Mouse (Mus musculus) skeletal muscle tissue, adult 2 months (tissue): ENCODE data around the gene Naa80.
A peak's percentile ranks its signal among the peaks of the same experiment; 100 is the strongest.
"Not testable (repeated sequence)": the region's sequence is repeated elsewhere in the genome, so short reads cannot be mapped to it uniquely, and the experiment has no call there.

Source experiments
- DNase-seq: peaks from one replicate; pipeline ENCODE4 v3.0.0-alpha.2; 2012; ENCODE audit warnings: low read depth, low spot score

Naa80 gene

GRCm38 (mm10) chr9:107571534-107572326 is 7.0 kb upstream of the Naa80 start:
- no peak for DNase-seq

- no peak for DNase-seq
Measured at GRCm38 (mm10) chr9:107572327-107572662, 6.4 kb upstream of the Naa80 start.

DNA sequence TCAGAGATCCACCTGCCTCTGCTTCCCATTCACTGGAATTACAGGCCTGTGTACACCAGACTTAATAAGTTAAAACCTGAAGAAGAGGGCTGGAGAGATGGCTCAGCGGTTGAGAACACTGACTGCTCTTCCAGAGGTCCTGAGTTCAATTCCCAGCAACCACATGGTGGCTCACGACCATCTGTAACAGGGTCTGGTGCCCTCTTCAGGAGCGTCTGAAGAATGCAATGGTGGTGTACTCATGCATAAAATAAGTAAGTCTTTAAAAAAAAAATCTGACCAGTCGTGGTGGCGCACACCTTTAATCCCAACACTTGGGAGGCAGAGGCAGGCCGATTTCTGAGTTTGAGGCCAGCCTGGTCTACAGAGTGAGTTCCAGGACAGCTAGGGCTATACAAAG is 4.9 kb upstream of the Naa80 start:
- DNase-seq = not testable (repeated sequence)

DNA sequence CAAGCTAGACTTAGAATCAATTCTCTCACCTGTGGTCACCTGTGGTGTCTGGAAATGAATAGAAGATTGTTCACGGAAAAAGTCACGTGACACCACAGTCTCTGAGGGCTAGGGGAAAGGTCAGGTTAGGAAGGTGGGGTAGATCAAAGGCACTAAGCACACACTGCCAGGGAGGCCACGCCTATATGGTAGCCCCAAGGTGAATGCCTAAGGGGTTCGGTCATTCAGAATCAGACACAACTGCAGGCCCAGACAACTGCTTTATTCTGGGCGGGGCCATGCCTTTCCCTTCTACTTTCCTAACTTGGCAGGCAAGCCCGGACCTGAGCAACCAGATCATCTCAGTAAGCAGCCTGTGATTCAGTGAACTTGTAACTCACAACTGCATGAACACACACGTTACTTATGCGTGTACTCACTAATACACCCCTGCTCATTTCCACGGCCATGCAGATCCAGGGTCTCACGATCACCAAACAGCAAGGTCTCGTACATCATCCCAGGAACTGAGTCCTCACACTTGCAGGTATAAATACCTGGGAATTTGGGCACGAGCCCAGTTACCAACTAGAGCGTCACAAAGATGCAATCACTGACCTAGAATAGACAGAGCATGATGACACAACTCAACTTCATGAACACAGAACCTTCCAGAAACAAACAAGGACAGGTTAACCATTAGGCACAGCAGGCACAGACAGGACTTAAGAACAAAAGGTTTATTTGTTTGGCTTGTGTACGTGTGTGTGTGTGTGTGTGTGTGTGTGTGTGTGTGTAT is 2.9 kb upstream of the Naa80 start:
- no peak for DNase-seq

- peak; percentile 79 for DNase-seq
Measured at GRCm38 (mm10) chr9:107576357-107577107, 2.2 kb upstream of the Naa80 start, which contains the start of gene Hyal1. Hyal1 (plus strand) TSS chr9:107576927.

- DNase-seq = no peak
Measured at GRCm38 (mm10) chr9:107577871-107578270, 816 bp upstream of the Naa80 start.

DNA sequence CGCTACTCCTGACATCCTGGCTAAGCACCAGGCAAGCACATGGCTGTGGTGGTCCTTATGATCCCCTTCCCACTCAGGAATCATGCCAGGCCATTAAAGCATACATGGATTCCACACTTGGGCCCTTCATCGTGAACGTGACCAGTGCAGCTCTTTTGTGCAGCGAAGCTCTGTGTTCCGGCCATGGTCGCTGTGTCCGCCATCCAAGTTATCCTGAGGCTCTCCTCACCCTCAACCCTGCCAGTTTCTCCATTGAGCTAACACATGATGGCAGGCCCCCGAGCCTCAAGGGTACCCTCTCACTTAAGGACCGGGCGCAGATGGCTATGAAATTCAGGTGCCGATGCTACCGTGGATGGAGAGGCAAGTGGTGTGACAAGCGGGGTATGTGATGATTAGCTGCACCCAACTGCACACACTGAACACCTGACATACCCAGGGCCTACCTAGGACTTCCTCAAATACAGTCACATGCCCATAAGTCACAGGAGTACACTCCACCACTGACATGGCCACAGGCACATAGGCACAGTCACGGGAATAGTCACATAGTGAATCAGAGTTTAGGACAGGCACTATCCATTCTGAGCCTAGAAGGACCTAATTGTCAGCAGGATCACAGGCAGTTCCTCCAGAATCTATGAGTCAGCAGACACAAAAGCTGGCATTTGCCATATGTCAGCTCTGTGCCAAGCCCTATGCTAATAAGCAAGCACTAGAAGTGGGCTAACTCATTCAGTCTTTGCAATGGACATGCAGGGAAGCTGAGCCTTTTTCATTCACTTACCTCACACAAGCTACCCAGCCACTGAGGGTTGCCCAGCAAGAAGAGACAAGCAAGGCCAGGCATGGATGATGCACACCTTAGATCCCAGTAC is 575 bp downstream of the Naa80 start:
- no peak for DNase-seq

DNA sequence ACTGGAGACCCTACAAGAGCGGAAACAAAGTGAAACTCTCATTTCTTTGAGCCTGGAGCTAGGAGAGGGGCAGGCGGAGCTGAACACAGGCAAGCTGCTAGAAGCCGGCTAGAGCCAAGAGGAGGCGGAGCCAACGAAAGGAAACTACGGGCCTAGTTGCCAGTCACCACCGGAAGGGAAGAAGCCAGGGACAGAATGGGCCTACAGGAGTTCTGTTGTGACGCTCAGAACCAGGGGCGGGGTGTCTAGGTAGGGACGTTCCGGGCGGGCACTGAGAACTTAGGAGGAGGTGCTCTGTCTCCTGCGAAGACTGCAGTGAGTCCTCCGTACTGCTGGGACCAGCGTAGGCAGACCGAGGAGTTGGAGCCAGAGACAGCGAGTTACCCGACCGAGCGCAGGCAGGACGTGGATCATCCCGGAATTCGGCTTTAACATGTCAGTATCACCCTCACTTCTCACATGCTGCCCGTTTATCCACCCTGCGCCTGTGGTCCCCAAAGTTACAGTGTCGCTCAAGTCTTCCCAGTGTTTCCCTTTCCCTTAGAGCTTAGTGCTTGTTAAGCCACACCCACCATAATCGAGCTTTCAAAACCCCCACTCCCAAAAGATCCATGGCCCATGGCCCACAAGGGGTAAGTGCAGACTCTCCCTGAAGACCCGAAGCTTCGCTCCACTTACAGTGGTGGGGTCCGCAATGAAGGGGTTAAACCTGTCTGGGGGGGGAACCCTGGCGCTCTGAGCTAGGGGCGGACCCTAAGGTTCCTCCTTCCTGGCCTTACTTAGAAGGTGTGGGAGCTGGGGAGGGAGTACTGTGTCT is 2.0 kb downstream of the Naa80 start, which contains the start of gene Hyal3:
Gene Hyal3 (plus strand): TSS at position 318 of the 817 bp plus-strand sequence.
- DNase-seq = peak; percentile 89

DNA sequence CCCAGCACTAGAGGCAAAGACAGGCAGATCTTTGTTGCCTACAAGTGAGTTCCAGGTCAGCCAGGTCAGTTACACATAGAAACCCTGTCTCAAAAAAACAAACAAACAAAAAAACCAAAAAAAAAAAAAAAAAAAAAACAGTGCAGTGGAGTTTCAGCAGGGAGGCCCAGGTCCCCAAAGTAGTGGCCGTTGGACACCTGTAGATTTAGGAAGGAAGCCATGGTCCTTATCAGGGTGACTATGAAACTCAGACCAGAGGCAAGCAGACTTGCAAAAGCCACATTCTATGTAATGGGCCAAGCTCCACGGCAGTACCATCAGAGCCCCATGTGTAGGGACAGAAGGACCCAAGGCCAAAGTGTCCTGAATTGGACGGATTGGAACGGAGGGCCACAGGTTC is 2.9 kb downstream of the Naa80 start:
- no peak for DNase-seq

GRCm38 (mm10) chr9:107582509-107583062 is 3.9 kb downstream of the Naa80 start:
- DNase-seq = no peak

GRCm38 (mm10) chr9:107583174-107583573 is 4.5 kb downstream of the Naa80 start:
- no peak for DNase-seq

- DNase-seq = no peak
Measured at GRCm38 (mm10) chr9:107586504-107586903, 7.8 kb downstream of the Naa80 start.

DNA sequence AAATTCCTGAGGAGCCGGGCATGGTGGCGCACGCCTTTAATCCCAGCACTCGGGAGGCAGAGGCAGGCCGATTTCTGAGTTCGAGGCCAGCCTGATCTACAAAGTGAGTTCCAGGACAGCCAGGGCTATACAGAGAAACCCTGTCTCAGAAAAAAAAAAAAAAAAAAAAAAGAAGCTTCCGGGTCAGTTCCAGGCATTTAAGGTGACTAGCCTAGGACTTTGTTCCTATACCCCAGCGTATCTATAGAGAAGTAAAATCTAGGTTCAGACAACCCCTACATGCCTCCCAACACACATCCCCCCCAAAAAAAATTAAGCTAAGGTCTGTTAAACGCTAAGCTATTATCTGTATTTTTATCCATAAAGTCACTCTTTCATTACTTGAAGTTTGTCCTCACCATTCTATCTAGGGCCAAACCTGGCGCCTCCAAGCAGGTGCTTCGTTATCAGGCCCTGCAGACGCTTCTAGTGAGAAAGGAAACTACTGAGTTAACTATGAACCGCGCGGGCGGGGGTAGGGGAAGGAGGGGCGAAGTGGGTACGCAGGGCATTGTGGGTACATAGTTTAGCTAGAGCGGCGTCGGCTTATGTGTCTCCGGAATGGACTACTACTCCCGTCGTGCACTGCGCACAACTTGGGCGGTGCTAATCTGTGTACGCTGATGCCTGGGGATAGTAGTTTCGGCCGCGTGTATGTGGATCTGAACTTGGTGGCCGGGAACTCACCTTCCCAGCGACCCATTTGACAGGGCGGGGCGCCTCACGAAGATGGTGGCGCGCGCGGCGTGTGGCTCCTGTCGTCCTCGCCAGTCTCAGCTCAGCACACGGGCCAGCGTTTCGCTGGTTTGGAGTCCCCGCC is 8.5 kb downstream of the Naa80 start, which contains the start of gene Ifrd2:
Gene Ifrd2 (plus strand): TSS at position 669 of the 859 bp plus-strand sequence.
- peak; percentile 97 for DNase-seq

GRCm38 (mm10) chr9:107587833-107588639 is 9.3 kb downstream of the Naa80 start:
- DNase-seq = peak; percentile 65

- peak; percentile 82 for DNase-seq
Measured at GRCm38 (mm10) chr9:107590058-107590772, 11.5 kb downstream of the Naa80 start.

DNA sequence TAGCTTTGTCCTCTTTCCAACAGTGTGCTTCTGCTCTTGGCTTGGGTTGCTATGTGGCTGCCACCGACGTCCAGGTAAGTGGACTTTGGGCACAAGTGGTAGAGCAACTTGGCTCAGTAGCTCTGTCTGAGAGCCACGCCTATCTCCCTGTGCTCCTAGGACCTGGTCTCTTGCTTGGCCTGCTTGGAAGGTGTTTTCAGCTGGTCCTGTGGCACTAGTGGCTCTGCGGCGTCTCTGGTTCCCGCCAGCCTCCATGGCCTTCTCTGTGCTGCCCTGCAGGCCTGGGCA is 12.0 kb downstream of the Naa80 start:
- DNase-seq = no peak
